In genomic region chr10:18020846-18021245, GRCm38 (mm10) we compare ENCODE assay signal across 13 mouse cellular contexts. TPM values are rescaled to one million over a fixed set of nuclear protein-coding genes. Genes with fewer than 3 reads are reported as not detected.
A peak's percentile ranks its signal among the peaks of the same experiment; 100 is the strongest.
DNase-seq lines count a peak whose midpoint lies in the region; ATAC-seq lines count a peak whose summit lies in the region.
"Had no signal": no experiment of that assay in that cellular context is flagged by ENCODE, and none has a peak within 500 bp of the region (broad histone marks: within the 10 kb centered on the region; RNA-seq: fewer than 3 reads in every experiment).

No protein-coding gene starts in this region.

- H3K4me3 ChIP-seq in forebrain, embryonic 13.5 days: peak overlapping the region; percentile 75; the same call in 1 of the 2 replicates
- H3K4me3 ChIP-seq in forebrain, embryonic 10.5 days: no peak overlapping the region
- peak overlapping the region; percentile 74; the same call in 1 of the 2 replicates for H3K4me3 ChIP-seq in midbrain, embryonic 10.5 days
- H3K4me3 ChIP-seq in midbrain, embryonic 16.5 days (ENCODE audit: low read depth, low read length): no peak overlapping the region
- peak overlapping the region; percentile 71; the same call in 1 of the 2 replicates for H3K4me3 ChIP-seq in hindbrain, embryonic 11.5 days (ENCODE audit: low read depth, low read length)
- H3K4me3 ChIP-seq in neural tube, embryonic 15.5 days (replicated peaks): no peak overlapping the region

- peaks cover 28% of the 10 kb centered on the region for H3K36me3 ChIP-seq in forebrain, embryonic 13.5 days (ENCODE audit: poor library complexity, severe bottlenecking)
- H3K36me3 ChIP-seq in forebrain, embryonic 10.5 days (replicated peaks): peaks cover 39% of the 10 kb centered on the region
- H3K36me3 ChIP-seq in midbrain, embryonic 10.5 days: peaks cover 36% of the 10 kb centered on the region
- H3K36me3 ChIP-seq in midbrain, embryonic 16.5 days (ENCODE audit: control insufficient read depth, insufficient read depth, low read length): no peaks in the 10 kb centered on the region
- H3K36me3 ChIP-seq in hindbrain, embryonic 11.5 days (ENCODE audit: control insufficient read depth, insufficient read depth, low read length): peaks cover 2% of the 10 kb centered on the region; the same call in 1 of the 2 replicates
- H3K36me3 ChIP-seq in neural tube, embryonic 15.5 days: peaks cover 17% of the 10 kb centered on the region

- no peaks in the 10 kb centered on the region for H3K9me3 ChIP-seq in forebrain, embryonic 13.5 days (replicated peaks)
- peaks cover 5% of the 10 kb centered on the region; the same call in 1 of the 2 replicates for H3K9me3 ChIP-seq in forebrain, embryonic 10.5 days
- peaks cover 7% of the 10 kb centered on the region; the same call in 1 of the 2 replicates for H3K9me3 ChIP-seq in midbrain, embryonic 10.5 days (replicated peaks)
- no peaks in the 10 kb centered on the region for H3K9me3 ChIP-seq in midbrain, embryonic 16.5 days (replicated peaks; ENCODE audit: control insufficient read depth, low read length, poor library complexity, severe bottlenecking)
- no peaks in the 10 kb centered on the region for H3K9me3 ChIP-seq in hindbrain, embryonic 11.5 days (ENCODE audit: control insufficient read depth, low read length)
- H3K9me3 ChIP-seq in neural tube, embryonic 15.5 days (replicated peaks): no peaks in the 10 kb centered on the region

- H3K27ac ChIP-seq in forebrain, embryonic 13.5 days: peak overlapping the region; percentile 95
- no peak overlapping the region for H3K27ac ChIP-seq in forebrain, embryonic 10.5 days
- peak overlapping the region; percentile 96; the same call in 1 of the 2 replicates for H3K27ac ChIP-seq in midbrain, embryonic 10.5 days (replicated peaks)
- no peak overlapping the region for H3K27ac ChIP-seq in midbrain, embryonic 16.5 days (ENCODE audit: low read length)
- 0 out of 2 replicates have a peak overlapping the region, but pooled peaks have one; percentile 20 for H3K27ac ChIP-seq in hindbrain, embryonic 11.5 days (ENCODE audit: low read depth, low read length)
- no peak overlapping the region for H3K27ac ChIP-seq in neural tube, embryonic 15.5 days (replicated peaks)

- no peak for DNase-seq in forebrain, embryonic 10.5 days (ENCODE audit: extremely low spot score, low spot score)
- DNase-seq in midbrain, embryonic 10.5 days (ENCODE audit: low spot score): no peak
- no peak for DNase-seq in hindbrain, embryonic 11.5 days (ENCODE audit: low spot score)
- DNase-seq in c-Kit-positive CD71-positive TER-119-positive erythroid progenitor cells, embryonic 14.5 days (ENCODE audit: low spot score): no peak
- DNase-seq in testis, postnatal 10 days (ENCODE audit: low spot score): no peak
- DNase-seq: adrenal gland, adult 8-10 months; cerebellum, adult 9-10 months; gastrocnemius, postnatal 25 days; layer of hippocampus, adult 9-11 months had no signal

- no peak overlapping the region for H3K9ac ChIP-seq in forebrain, embryonic 13.5 days
- no peak overlapping the region for H3K9ac ChIP-seq in midbrain, embryonic 16.5 days (ENCODE audit: low read depth, low read length)
- H3K9ac ChIP-seq in hindbrain, embryonic 11.5 days (ENCODE audit: low read depth, low read length): no peak overlapping the region
- H3K9ac ChIP-seq in neural tube, embryonic 15.5 days (replicated peaks): no peak overlapping the region

- H3K27me3 ChIP-seq in forebrain, embryonic 13.5 days: no peaks in the 10 kb centered on the region
- H3K27me3 ChIP-seq in forebrain, embryonic 10.5 days (ENCODE audit: poor library complexity, severe bottlenecking): no peaks in the 10 kb centered on the region
- H3K27me3 ChIP-seq in midbrain, embryonic 10.5 days (ENCODE audit: low read depth, poor library complexity, severe bottlenecking): no peaks in the 10 kb centered on the region
- H3K27me3 ChIP-seq in midbrain, embryonic 16.5 days (ENCODE audit: control insufficient read depth, insufficient read depth, low read depth, low read length): no peaks in the 10 kb centered on the region
- no peaks in the 10 kb centered on the region for H3K27me3 ChIP-seq in hindbrain, embryonic 11.5 days (ENCODE audit: control insufficient read depth, insufficient read depth, low read length)
- H3K27me3 ChIP-seq in neural tube, embryonic 15.5 days (replicated peaks): no peaks in the 10 kb centered on the region

- H3K4me1 ChIP-seq in forebrain, embryonic 13.5 days: peaks cover 31% of the 10 kb centered on the region
- H3K4me1 ChIP-seq in forebrain, embryonic 10.5 days: peaks cover 25% of the 10 kb centered on the region
- H3K4me1 ChIP-seq in midbrain, embryonic 10.5 days: peaks cover 20% of the 10 kb centered on the region
- H3K4me1 ChIP-seq in midbrain, embryonic 16.5 days (ENCODE audit: control insufficient read depth, insufficient read depth, low read length): peaks cover 4% of the 10 kb centered on the region; the same call in 1 of the 2 replicates
- H3K4me1 ChIP-seq in hindbrain, embryonic 11.5 days (replicated peaks; ENCODE audit: control insufficient read depth, insufficient read depth, low read length): no peaks in the 10 kb centered on the region; the same call in 1 of the 2 replicates
- H3K4me1 ChIP-seq in neural tube, embryonic 15.5 days: peaks cover 18% of the 10 kb centered on the region; the same call in 1 of the 2 replicates

- no peak for ATAC-seq in forebrain, embryonic 13.5 days
- ATAC-seq in midbrain, embryonic 16.5 days: no peak
- ATAC-seq in hindbrain, embryonic 11.5 days (ENCODE audit: low FRiP score): no peak
- no peak for ATAC-seq in neural tube, embryonic 15.5 days (ENCODE audit: low FRiP score)
- ATAC-seq: inflammation-experienced regulatory T-cells, adult 6 months had no signal

- peak overlapping the region; percentile 63 for H3K4me2 ChIP-seq in forebrain, embryonic 13.5 days
- no peak overlapping the region for H3K4me2 ChIP-seq in midbrain, embryonic 16.5 days (ENCODE audit: low read length)
- H3K4me2 ChIP-seq in hindbrain, embryonic 11.5 days (replicated peaks; ENCODE audit: low read depth, low read length): peak overlapping the region; percentile 0; the same call in 1 of the 2 replicates
- H3K4me2 ChIP-seq in neural tube, embryonic 15.5 days: peak overlapping the region; percentile 72

- 65% methylated on average over 1 of the region's 1 CpGs for WGBS in forebrain, embryonic 13.5 days
- 89% methylated on average over 1 of the region's 1 CpGs for whole genome bisulfite sequencing in forebrain, embryonic 10.5 days
- 93% methylated on average over 1 of the region's 1 CpGs for WGBS in midbrain, embryonic 10.5 days
- WGBS in midbrain, embryonic 16.5 days: 63% methylated on average over 1 of the region's 1 CpGs
- WGBS in hindbrain, embryonic 11.5 days: 65% methylated on average over 1 of the region's 1 CpGs
- 34% methylated on average over 1 of the region's 1 CpGs for WGBS in neural tube, embryonic 15.5 days

RNA-seq across cellular contexts. Expression of gene Abracl, which starts 2.2 kb away (rescaled TPM):
- polyA plus RNA-seq in forebrain, embryonic 13.5 days (2015; fragmentation: Nextera tagmentation; extraction: Ambion mirVana): 239 and 373 TPM in 2 replicates
- polyA plus RNA-seq in forebrain, embryonic 10.5 days (2016; fragmentation: Nextera tagmentation; extraction: Ambion mirVana): 145 and 147 TPM in 2 replicates
- polyA plus RNA-seq in midbrain, embryonic 10.5 days (2016; fragmentation: Nextera tagmentation; extraction: Ambion mirVana): 152 and 161 TPM in 2 replicates
- polyA plus RNA-seq in midbrain, embryonic 16.5 days (2015; fragmentation: Nextera tagmentation; extraction: Ambion mirVana): 45.7 and 55.6 TPM in 2 replicates
- 220 and 223 TPM in 2 replicates for polyA plus RNA-seq in hindbrain, embryonic 11.5 days (2014; fragmentation: Nextera tagmentation; extraction: Ambion mirVana)
- polyA plus RNA-seq in neural tube, embryonic 15.5 days (2015; fragmentation: Nextera tagmentation; extraction: Ambion mirVana): 56.5 and 85.4 TPM in 2 replicates

RNA-seq across cellular contexts. Expression of gene Reps1, which starts 34.8 kb away (rescaled TPM):
- polyA plus RNA-seq in forebrain, embryonic 13.5 days (2015; fragmentation: Nextera tagmentation; extraction: Ambion mirVana): 16.3 and 17.9 TPM in 2 replicates
- polyA plus RNA-seq in forebrain, embryonic 10.5 days (2016; fragmentation: Nextera tagmentation; extraction: Ambion mirVana): 13.1 and 13.5 TPM in 2 replicates
- 11.8 and 15.1 TPM in 2 replicates for polyA plus RNA-seq in midbrain, embryonic 10.5 days (2016; fragmentation: Nextera tagmentation; extraction: Ambion mirVana)
- polyA plus RNA-seq in midbrain, embryonic 16.5 days (2015; fragmentation: Nextera tagmentation; extraction: Ambion mirVana): 12.7 and 16.1 TPM in 2 replicates
- polyA plus RNA-seq in hindbrain, embryonic 11.5 days (2014; fragmentation: Nextera tagmentation; extraction: Ambion mirVana): 24.6 and 29.7 TPM in 2 replicates
- 19.3 and 25.6 TPM in 2 replicates for polyA plus RNA-seq in neural tube, embryonic 15.5 days (2015; fragmentation: Nextera tagmentation; extraction: Ambion mirVana)

Comparison
In these comparisons a context has a peak if more than half of its experiments do, and no peak if none do; other contexts are left out.
1. H3K27ac ChIP-seq: peak in forebrain, embryonic 13.5 days (single experiment), midbrain, embryonic 10.5 days (single experiment) and hindbrain, embryonic 11.5 days (single experiment); none in forebrain, embryonic 10.5 days (single experiment), midbrain, embryonic 16.5 days (single experiment) and neural tube, embryonic 15.5 days (single experiment).
2. H3K4me3 ChIP-seq: peak in forebrain, embryonic 13.5 days (single experiment), midbrain, embryonic 10.5 days (single experiment) and hindbrain, embryonic 11.5 days (single experiment); none in forebrain, embryonic 10.5 days (single experiment), midbrain, embryonic 16.5 days (single experiment) and neural tube, embryonic 15.5 days (single experiment).